Mouse (Mus musculus) kidney, postnatal 36 days (tissue): Measurements from ENCODE around the gene Abcf2.

Experiments used
- DNase-seq, 2 experiments: peaks; one replicate each; pipeline ENCODE4 v3.0.0; 2021 to 2022; ENCODE audit warnings: mixed read lengths in 2 of 2

Abcf2 gene

DNA sequence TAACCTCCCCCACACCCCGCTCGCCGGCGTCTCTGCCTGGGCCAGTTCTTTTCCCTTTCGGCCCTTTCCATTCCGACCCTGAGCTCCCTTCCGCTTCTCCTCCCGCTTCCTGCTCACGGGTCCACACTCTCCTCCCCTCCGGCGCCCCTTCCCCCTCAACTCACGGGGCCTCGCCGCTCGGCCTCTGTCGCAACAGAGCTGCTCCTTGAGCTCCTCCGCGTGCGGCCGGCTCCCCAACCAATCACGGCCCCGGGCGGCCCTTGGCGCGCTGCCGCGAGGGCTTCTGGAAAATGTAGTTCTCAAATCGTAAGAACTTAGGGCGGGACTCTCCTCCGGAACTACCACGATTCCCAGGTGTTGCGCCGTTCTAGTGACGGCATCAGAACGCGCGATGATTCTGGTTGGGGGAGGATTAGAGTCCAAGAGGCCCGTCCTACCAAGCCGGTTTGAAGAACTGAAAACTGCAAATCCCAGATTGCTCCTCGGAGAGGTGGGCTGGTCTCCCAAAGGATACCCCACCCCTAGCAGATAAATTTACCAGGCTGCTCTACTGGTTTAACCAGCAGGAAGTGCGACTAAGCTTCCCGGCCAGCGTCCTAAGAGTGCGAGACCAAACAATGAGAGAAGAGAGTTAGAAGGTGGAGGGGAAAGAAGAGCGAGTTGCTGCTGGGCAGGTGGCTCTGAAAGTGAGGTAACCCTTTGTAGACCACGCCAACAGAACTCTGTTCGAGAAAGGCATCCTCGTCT, at the start of gene Abcf2:
Gene Abcf2 (minus strand): TSS at position 285 of the 747 bp plus-strand sequence.
- peak; percentile 100 for DNase-seq

GRCm38 (mm10) chr5:24624822-24625120, 47.5 kb upstream of the Abcf2 start:
- no peak for DNase-seq

DNA sequence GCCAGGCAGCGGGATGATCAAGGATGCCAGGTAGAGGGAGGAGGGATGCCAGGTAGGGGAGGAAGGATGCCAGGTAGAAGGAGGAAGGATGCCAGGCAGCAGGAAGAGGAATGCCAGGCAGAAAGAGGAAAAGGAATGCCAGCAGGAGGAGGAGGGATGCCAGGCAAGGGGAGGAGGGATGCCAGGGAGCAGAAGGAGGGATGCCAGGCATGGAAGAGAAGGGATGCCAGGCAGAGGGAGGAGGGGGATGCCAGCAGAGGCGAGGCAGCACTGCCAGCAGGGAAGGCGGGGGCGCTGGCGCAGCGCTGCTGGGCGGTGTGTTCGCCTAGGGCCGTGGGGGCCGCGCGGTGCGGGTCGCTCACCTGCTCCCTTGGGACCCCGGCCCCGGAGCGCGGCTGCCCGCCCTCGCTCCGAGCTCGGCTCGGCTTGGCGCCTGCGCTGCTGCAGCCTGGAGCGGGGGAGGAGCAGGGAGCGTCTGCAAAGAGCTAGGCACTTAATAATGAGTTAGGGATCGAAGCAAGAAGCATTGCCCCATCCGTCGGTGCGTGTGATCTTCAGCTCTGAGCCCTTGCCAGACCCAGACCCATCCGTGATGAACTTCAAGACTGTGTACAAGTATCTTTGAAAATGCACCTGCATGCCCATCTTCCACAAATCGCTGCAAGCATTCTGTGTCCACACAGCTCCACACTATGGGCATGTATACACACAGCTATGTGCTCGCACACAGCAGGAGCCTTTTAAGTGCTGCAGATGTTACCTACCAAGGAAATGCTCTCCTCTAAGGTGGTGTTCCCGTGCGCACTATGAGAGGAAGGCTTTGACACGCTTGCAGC, 46.9 kb upstream of the Abcf2 start, which contains the start of gene Smarcd3:
Gene Smarcd3 (minus strand): TSS at position 426 of the 836 bp plus-strand sequence.
- peak; percentile 18 to 53 for DNase-seq

- DNase-seq: no peak
These were observed 46.0 kb upstream of the Abcf2 start for GRCm38 (mm10) chr5:24623041-24623985.

DNA sequence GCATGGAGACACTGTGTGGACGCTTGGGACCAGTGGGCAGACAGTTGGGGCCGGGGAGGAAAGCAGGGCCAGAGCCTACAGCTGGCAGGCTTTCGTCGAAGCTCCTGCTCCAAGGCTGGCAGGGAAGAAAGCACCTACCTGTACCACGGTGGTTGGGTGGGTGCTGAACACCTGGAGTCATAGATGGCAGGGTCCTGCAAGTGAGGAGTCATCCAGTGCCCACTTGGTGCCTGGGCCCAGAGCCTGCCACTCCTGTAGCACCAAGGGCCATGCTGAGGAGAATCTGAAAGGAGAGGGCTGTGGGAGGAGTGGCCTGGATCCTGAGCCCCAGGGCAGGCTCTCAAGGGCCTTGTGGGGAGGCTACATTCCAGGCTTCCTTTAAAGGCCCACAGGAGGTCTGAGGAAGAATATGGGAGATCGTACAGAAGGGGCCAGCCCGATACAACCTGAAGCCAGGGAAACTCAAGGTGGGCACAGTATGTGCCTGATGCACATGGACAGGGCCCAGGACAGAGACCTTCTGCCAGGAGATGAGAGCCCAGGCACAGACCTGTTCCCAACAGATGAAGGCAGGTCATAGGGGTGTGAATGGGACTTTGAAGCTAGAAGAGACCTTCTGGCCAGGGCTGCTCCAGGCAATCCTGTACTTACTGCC, 45.2 kb upstream of the Abcf2 start:
- no peak for DNase-seq

DNA sequence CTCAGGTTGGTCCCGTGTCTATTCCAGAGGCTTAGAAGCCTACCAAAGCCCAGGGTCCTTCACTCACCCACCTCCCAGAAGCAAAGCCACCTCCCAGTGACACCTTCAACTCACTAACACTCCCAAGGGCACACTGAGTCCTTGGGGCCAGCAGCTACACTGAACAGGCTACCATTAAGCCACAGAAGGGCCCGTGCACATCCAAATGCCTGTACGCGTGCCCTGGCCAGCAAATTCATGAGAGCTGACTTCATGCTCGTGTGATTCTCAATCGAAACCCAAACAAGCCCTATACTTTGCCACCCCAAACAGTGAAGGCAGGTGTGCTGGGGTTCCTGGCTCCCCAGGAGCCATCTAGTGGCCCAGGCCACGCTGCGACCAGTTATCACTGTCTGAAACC, 43.4 kb upstream of the Abcf2 start:
- no peak for DNase-seq

- DNase-seq: peak; percentile 39 to 69
These were observed 42.8 kb upstream of the Abcf2 start for GRCm38 (mm10) chr5:24620116-24620515.

- DNase-seq: no peak
These were observed 41.7 kb upstream of the Abcf2 start for GRCm38 (mm10) chr5:24618921-24619320.

- DNase-seq: no peak
These were observed 37.8 kb upstream of the Abcf2 start for GRCm38 (mm10) chr5:24615097-24615496.

DNA sequence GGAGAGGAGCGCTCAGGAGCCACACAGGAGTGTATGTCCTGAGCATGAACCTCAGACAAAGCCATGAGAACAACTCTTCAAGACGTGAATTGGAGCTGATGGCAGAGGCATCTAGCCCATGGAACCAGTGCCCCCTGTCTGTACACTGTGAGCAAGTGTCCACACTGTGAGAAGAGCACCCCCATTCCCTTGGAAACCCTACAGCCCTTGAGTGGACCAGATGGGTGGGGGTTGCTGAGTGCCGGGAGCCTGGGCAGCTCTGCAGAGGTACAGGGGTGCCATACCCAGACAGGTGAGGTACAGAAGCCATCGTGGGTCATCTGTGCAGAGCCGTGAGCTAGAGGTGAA, 35.0 kb upstream of the Abcf2 start:
- no peak for DNase-seq

- peak; percentile 76 to 77 for DNase-seq
These were observed 34.4 kb upstream of the Abcf2 start for GRCm38 (mm10) chr5:24611366-24612301.

- DNase-seq: no peak
These were observed 32.1 kb upstream of the Abcf2 start for GRCm38 (mm10) chr5:24609388-24609787.

DNA sequence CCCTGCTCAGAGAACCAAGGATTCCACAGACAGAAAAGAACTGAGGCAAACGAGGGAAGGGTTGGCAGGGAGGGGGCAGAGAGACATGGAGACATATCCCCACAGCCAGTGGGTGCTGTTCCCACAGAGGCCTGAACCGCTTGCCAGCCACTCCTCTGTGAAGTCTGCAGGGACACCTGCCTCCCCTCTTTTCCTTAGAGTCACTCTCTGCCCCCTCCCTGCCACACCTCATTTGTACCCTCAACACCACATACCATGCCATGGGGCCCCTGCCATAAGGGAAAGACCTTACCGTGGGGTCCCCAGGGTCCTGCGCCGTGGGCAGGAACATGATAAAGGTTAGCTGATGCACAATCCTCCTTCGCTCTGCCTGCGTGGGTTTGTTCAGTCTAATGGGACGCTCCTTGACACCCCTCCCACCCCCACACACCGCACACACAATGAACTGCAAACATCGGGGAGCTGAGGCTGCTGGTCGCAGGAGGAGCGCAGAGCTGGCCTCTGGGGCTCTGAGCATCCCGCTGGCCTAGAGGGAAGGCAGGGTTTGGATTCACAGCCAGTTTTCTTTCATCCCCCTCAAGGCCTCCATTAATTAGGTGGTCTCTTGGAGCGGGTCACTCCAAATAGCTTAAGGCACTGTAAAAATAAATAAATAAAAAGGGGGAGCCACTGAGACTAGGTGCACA, 28.9 kb upstream of the Abcf2 start:
- DNase-seq: no peak

DNA sequence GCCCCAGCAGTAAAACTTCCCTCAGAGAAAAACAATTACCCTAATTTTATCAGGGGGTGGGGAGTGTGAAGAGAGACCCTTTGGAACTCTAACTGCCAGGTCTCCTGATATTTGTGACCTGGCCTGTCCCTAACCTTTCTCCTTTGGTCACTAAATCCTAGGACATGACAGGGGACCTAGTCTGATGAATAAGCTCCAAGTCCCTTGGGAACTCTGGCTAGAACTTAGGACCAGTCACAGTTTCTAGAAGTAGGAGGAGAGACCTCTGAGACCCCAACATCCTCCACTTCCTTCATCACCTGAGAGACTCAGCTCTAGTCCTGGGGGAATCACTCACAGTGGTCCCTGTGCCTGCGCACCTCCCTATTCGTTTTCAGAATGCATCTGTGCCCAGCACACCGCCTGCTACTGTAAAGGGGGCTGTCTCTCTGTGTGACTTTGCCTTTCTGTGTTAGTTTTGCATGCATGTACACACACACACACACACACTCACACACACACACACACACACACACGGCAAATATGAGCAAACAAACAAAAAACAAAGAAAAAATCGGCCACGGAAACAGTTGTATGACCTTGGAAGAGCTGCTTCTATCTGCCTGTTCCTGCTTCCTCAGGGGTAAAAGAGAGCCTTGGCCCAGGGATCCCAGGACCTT, 28.2 kb upstream of the Abcf2 start:
- DNase-seq: no peak

GRCm38 (mm10) chr5:24604656-24605100, 27.4 kb upstream of the Abcf2 start:
- DNase-seq: peak; percentile 92 to 94

GRCm38 (mm10) chr5:24604080-24604655, 26.9 kb upstream of the Abcf2 start:
- DNase-seq: no peak

- DNase-seq: no peak
These were observed 26.3 kb upstream of the Abcf2 start for GRCm38 (mm10) chr5:24603431-24604010.

DNA sequence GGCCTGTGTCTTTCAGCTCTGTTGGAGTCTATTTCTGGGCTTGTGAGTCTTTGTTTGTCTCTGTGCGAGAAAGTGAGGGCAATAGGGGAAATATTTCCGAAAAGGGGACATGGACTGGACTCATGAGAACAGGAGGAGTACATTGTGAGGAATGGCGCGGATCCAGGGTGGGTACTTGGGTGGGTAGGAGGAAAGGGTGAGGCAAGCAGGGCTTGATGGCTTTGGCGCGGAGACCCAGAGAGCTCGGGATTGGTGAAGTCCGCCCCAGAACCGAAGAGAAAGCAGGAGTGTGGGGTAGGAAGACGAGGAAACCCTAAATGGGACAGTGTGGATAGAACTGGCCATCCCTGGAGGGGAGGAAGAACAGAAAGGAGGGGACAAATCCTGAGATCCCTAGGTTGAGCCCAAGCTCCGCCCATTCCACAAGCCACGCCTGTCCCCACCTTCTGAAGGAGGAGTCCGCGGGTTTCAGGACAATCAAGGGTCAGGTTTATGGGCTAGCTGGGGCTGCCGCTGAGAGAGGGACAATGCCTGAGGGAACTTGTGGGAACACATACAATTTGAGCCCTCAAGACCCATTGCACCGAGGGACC, 25.6 kb upstream of the Abcf2 start:
- DNase-seq: peak; percentile 94 to 95
